Mouse (Mus musculus) heart, embryonic 13.5 days (tissue): ENCODE measurements around the gene Rnasek. TPM values are rescaled to one million over a fixed set of nuclear protein-coding genes. Genes with fewer than 3 reads are reported as not detected.

ENCODE experiments used
- ATAC-seq: fragments of 200-750 bp; cut with Nextera tagmentation; 2 replicates; pipeline ENCODE4 v1.8.0; 2017; ENCODE audit warnings: moderate TSS enrichment; ENCODE audit not compliant: insufficient number of reproducible peaks, low FRiP score, low TSS enrichment; ENCODE audit errors: extremely low read depth
- H3K27ac ChIP-seq: fragments of 300-500 bp; sonication (generic); replicated peaks from 2 replicates; pipeline ENCODE4 v1.5.1; 2015; ENCODE audit warnings: moderate library complexity, mild to moderate bottlenecking, inconsistent platforms
- H3K27me3 ChIP-seq: fragments of 300-500 bp; sonication (generic); replicated peaks from 2 replicates; pipeline ENCODE4 v1.6.1; 2015; ENCODE audit warnings: mild to moderate bottlenecking, inconsistent platforms
- H3K36me3 ChIP-seq: fragments of 300-500 bp; sonication (generic); 2 replicates; pipeline ENCODE4 v1.6.1; 2015; ENCODE audit warnings: mild to moderate bottlenecking, inconsistent platforms
- H3K4me1 ChIP-seq: fragments of 300-500 bp; sonication (generic); 2 replicates; pipeline ENCODE4 v1.6.1; 2015; ENCODE audit warnings: inconsistent platforms
- H3K4me2 ChIP-seq: fragments of 300-500 bp; sonication (generic); 2 replicates; pipeline ENCODE4 v1.6.1; 2015; ENCODE audit warnings: inconsistent platforms, mild to moderate bottlenecking, moderate library complexity
- H3K4me3 ChIP-seq: fragments of 300-500 bp; sonication (generic); 2 replicates; pipeline ENCODE4 v1.5.1; 2015; ENCODE audit warnings: moderate library complexity, mild to moderate bottlenecking, inconsistent platforms
- H3K9ac ChIP-seq: fragments of 300-500 bp; sonication (generic); 2 replicates; pipeline ENCODE4 v1.6.1; 2015; ENCODE audit warnings: inconsistent platforms, mild to moderate bottlenecking, moderate library complexity
- H3K9me3 ChIP-seq: fragments of 300-500 bp; sonication (generic); 2 replicates; pipeline ENCODE4 v1.6.1; 2016; ENCODE audit warnings: inconsistent platforms
- WGBS: fragments of 180-500 bp; shearing (Covaris S2); methylation state at CpG from one replicate; pipeline ENCODE4 v1.1.7; 2015; ENCODE audit warnings: mixed read lengths; 5-methylcytosine and 5-hydroxymethylcytosine counted together
- microRNA counts: library from miRNA; unstranded; fragments of <30 nt; microRNA quantifications from one replicate; lab custom pipeline; 2016
- microRNA-seq: library from miRNA; unstranded; fragments of <30 nt; microRNA quantifications from one replicate; pipeline ENCODE4, GENCODE M21; 2016
- polyA plus RNA-seq: library from polyadenylated mRNA; unstranded; fragments of >200 nt; fragmentation: Nextera tagmentation; extraction: Ambion mirVana; gene quantifications from 2 replicates; pipeline ENCODE4 v1.2.1, GENCODE M21; 2015

Rnasek gene
- polyA plus RNA-seq, 1 experiment from 2014 or later = 214 TPM

GRCm38 (mm10) chr11:70201691-70202090, 38.0 kb downstream of the Rnasek start:
- whole genome bisulfite sequencing = 31% methylated on average over 5 of the region's 5 CpGs
- Histone ChIP-seq H3K9me3 (no peaks in the 10 kb centered on the region), H3K27ac (no peak overlapping the region), H3K27me3 (peaks cover 31% of the 10 kb centered on the region), H3K4me3 (no peak overlapping the region), H3K9ac (no peak overlapping the region), H3K4me1 (0 out of 2 replicates have a peak, but pooled peaks cover 2% of the 10 kb centered on the region), H3K4me2 (no peak overlapping the region), H3K36me3 (no peaks in the 10 kb centered on the region)
- no peak for ATAC-seq

GRCm38 (mm10) chr11:70200036-70200608, 39.5 kb downstream of the Rnasek start:
- no peaks in the 10 kb centered on the region for H3K36me3 ChIP-seq
- H3K9me3 ChIP-seq = no peaks in the 10 kb centered on the region
- H3K4me3 ChIP-seq = no peak overlapping the region
- no peaks in the 10 kb centered on the region for H3K4me1 ChIP-seq
- H3K4me2 ChIP-seq = no peak overlapping the region
- H3K9ac ChIP-seq = no peak overlapping the region
- peaks cover 32% of the 10 kb centered on the region for H3K27me3 ChIP-seq
- no peak overlapping the region for H3K27ac ChIP-seq
- WGBS = 83% methylated on average over 5 of the region's 5 CpGs
- no peak for ATAC-seq

- peaks cover 30% of the 10 kb centered on the region for H3K27me3 ChIP-seq
- H3K4me3 ChIP-seq = no peak overlapping the region
- H3K4me1 ChIP-seq = no peaks in the 10 kb centered on the region
- no peak overlapping the region for H3K9ac ChIP-seq
- no peaks in the 10 kb centered on the region for H3K9me3 ChIP-seq
- H3K27ac ChIP-seq = no peak overlapping the region
- no peak overlapping the region for H3K4me2 ChIP-seq
- ATAC-seq = no peak
- WGBS = 67% methylated on average over 8 of the region's 8 CpGs
- no peaks in the 10 kb centered on the region for H3K36me3 ChIP-seq
Measured at GRCm38 (mm10) chr11:70199107-70199506, 40.5 kb downstream of the Rnasek start.

- Histone ChIP-seq H3K4me2 (no peak overlapping the region), H3K9ac (no peak overlapping the region), H3K4me3 (no peak overlapping the region), H3K27ac (no peak overlapping the region), H3K36me3 (no peaks in the 10 kb centered on the region), H3K27me3 (peaks cover 27% of the 10 kb centered on the region), H3K4me1 (0 out of 2 replicates have a peak, but pooled peaks cover 2% of the 10 kb centered on the region), H3K9me3 (no peaks in the 10 kb centered on the region)
- WGBS = 72% methylated on average over 3 of the region's 3 CpGs
- ATAC-seq = no peak
Measured at GRCm38 (mm10) chr11:70198332-70198731, 41.3 kb downstream of the Rnasek start.

GRCm38 (mm10) chr11:70193354-70194285, 46.0 kb downstream of the Rnasek start:
- Histone ChIP-seq H3K9ac (no peak overlapping the region), H3K9me3 (no peaks in the 10 kb centered on the region), H3K4me3 (no peak overlapping the region), H3K27me3 (0 out of 2 replicates have a peak, but pooled peaks cover 3% of the 10 kb centered on the region), H3K27ac (no peak overlapping the region), H3K4me1 (0 out of 2 replicates have a peak, but pooled peaks cover 2% of the 10 kb centered on the region), H3K36me3 (no peaks in the 10 kb centered on the region), H3K4me2 (no peak overlapping the region)
- ATAC-seq = no peak
- WGBS = 48% methylated on average over 11 of the region's 11 CpGs

- WGBS = 70% methylated on average over 4 of the region's 4 CpGs
- no peak overlapping the region for H3K4me2 ChIP-seq
Measured at GRCm38 (mm10) chr11:70192157-70192556, 47.5 kb downstream of the Rnasek start.

GRCm38 (mm10) chr11:70191188-70191587, 48.5 kb downstream of the Rnasek start:
- Histone ChIP-seq H3K4me2 (no peak overlapping the region), H3K9ac (no peak overlapping the region), H3K4me1 (0 out of 2 replicates have a peak, but pooled peaks cover 2% of the 10 kb centered on the region), H3K4me3 (no peak overlapping the region), H3K27ac (no peak overlapping the region), H3K27me3 (0 out of 2 replicates have a peak, but pooled peaks cover 3% of the 10 kb centered on the region), H3K36me3 (no peaks in the 10 kb centered on the region), H3K9me3 (no peaks in the 10 kb centered on the region)
- no peak for ATAC-seq
- WGBS = 73% methylated on average over 6 of the region's 6 CpGs

More at GRCm38 (mm10) chr11:70192157-70192556, 47.5 kb downstream of the Rnasek start:
- H3K27ac ChIP-seq = no peak overlapping the region
- 0 out of 2 replicates have a peak, but pooled peaks cover 3% of the 10 kb centered on the region for H3K27me3 ChIP-seq
- no peaks in the 10 kb centered on the region for H3K36me3 ChIP-seq
- no peak overlapping the region for H3K4me3 ChIP-seq
- ATAC-seq = no peak
- H3K9ac ChIP-seq = no peak overlapping the region
- 0 out of 2 replicates have a peak, but pooled peaks cover 2% of the 10 kb centered on the region for H3K4me1 ChIP-seq
- H3K9me3 ChIP-seq = no peaks in the 10 kb centered on the region

GRCm38 (mm10) chr11:70189319-70190134, 50.1 kb downstream of the Rnasek start:
- Histone ChIP-seq H3K4me2 (no peak overlapping the region), H3K36me3 (no peaks in the 10 kb centered on the region), H3K4me1 (0 out of 2 replicates have a peak, but pooled peaks cover 2% of the 10 kb centered on the region), H3K9me3 (no peaks in the 10 kb centered on the region), H3K27me3 (no peaks in the 10 kb centered on the region), H3K4me3 (no peak overlapping the region), H3K9ac (no peak overlapping the region), H3K27ac (no peak overlapping the region)
- ATAC-seq = no peak
- 85% methylated on average over 28 of the region's 28 CpGs for WGBS

MicroRNA genes within 50 kb of the gene (microRNA counts, 519-probe panel; counts per million panel counts)
- microRNA mmu-miR-195 (lab: Ali Mortazavi, UCI) (209 counts per million, percentile 61 among the panel's probes with 10 or more counts), microRNA mmu-miR-497 (lab: Ali Mortazavi, UCI) (209 counts per million, percentile 61 among the panel's probes with 10 or more counts)

Small RNA genes lying within 50 kb of the gene (microRNA-seq; reads per million reads assigned to microRNA genes)
- gene Mir195a (335 reads per million, percentile 69 among the genes with 10 or more reads in this experiment), gene Mir497 (not detected), gene Mir497b (not detected)

Other genes with a start within 250 kb of the Rnasek start
- 456 and 466 TPM in 2 replicates for gene Gabarap, start 248.7 kb downstream of the Rnasek start, polyA plus RNA-seq
- gene Phf23, start 244.1 kb downstream of the Rnasek start, polyA plus RNA-seq = 43.8 and 47.9 TPM in 2 replicates
- gene Dvl2, start 239.2 kb downstream of the Rnasek start, polyA plus RNA-seq = 20.7 and 22.0 TPM in 2 replicates
- 131 and 140 TPM in 2 replicates for gene Acadvl, start 224.4 kb downstream of the Rnasek start, polyA plus RNA-seq
- gene Dlg4, start 222.9 kb downstream of the Rnasek start, polyA plus RNA-seq = 4.7 and 5.1 TPM in 2 replicates
- gene Asgr1, start 185.8 kb downstream of the Rnasek start, polyA plus RNA-seq = 0.24 TPM in 1 of 2 replicates, not detected in the other
- 0.18 TPM in 1 of 2 replicates, not detected in the other for gene Asgr2, start 147.2 kb downstream of the Rnasek start, polyA plus RNA-seq
- gene Mgl2, start 109.5 kb downstream of the Rnasek start, polyA plus RNA-seq = 0.53 and 0.67 TPM in 2 replicates
- gene Clec10a, start 83.6 kb downstream of the Rnasek start, polyA plus RNA-seq = 0.31 and 0.43 TPM in 2 replicates
- gene Slc16a11, start 27.1 kb downstream of the Rnasek start, polyA plus RNA-seq = 0.28 and 0.60 TPM in 2 replicates
- gene Slc16a13, start 18.8 kb downstream of the Rnasek start, polyA plus RNA-seq = 5.0 and 7.1 TPM in 2 replicates
- gene Bcl6b, start 10.0 kb downstream of the Rnasek start, polyA plus RNA-seq = 17.8 and 18.3 TPM in 2 replicates
- 125 and 137 TPM in 2 replicates for gene 0610010K14Rik, start 1.9 kb downstream of the Rnasek start, polyA plus RNA-seq
- gene Gm21988, start within 50 bp of the Rnasek start, polyA plus RNA-seq = 9.0 and 9.5 TPM in 2 replicates
- 2.5 and 3.5 TPM in 2 replicates for gene Alox12, start 15.5 kb upstream of the Rnasek start, polyA plus RNA-seq
- not detected in 2 replicates for gene Alox12e, start 82.8 kb upstream of the Rnasek start, polyA plus RNA-seq
- gene Alox15, start 112.2 kb upstream of the Rnasek start, polyA plus RNA-seq = 0.05 TPM in 1 of 2 replicates, not detected in the other
- gene Pelp1, start 170.2 kb upstream of the Rnasek start, polyA plus RNA-seq = 23.3 and 23.6 TPM in 2 replicates
- gene Arrb2, start 192.8 kb upstream of the Rnasek start, polyA plus RNA-seq = 11.2 and 13.2 TPM in 2 replicates
- 25.5 and 26.2 TPM in 2 replicates for gene Med11, start 212.1 kb upstream of the Rnasek start, polyA plus RNA-seq
- gene Zmynd15, start 219.6 kb upstream of the Rnasek start, polyA plus RNA-seq = 1.4 and 1.5 TPM in 2 replicates
- gene Cxcl16, start 220.1 kb upstream of the Rnasek start, polyA plus RNA-seq = 6.8 and 6.9 TPM in 2 replicates